Comparison of ENCODE assay signal across 11 mouse cellular contexts in the genomic region with DNA sequence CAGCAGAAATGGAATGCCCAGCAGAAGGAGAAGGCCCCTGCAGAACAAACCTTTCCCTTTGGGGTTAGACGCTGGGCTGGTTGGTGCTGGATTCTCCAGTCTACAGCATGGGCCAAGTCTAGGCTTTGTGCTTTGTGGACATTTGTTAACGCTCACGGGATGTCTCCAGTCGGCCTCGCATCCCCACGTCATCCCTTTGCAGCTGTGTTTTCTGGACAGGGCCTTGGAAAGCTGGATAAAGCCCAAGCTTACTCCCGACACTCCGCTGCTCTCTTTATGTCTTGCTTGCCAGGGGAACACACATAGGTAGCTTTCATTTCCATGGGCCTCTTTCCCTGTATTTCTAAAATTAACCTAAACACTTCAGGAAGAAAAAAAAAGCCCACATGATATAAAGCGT. TPM values are rescaled to one million over a fixed set of nuclear protein-coding genes. Genes with fewer than 3 reads are reported as not detected.
DNase-seq lines count a peak whose midpoint lies in the region; ATAC-seq and TF ChIP-seq lines count a peak whose summit lies in the region.
"Had no signal": no experiment of that assay in that cellular context is flagged by ENCODE, and none has a peak within 500 bp of the region (broad histone marks: within the 10 kb centered on the region; RNA-seq: fewer than 3 reads in every experiment).

No protein-coding gene starts in this region.

- H3K9ac ChIP-seq in heart, embryonic 16.5 days (ENCODE audit: low read length) = no peak overlapping the region
- H3K9ac ChIP-seq: heart, embryonic 13.5 days had no signal

- no peak overlapping the region for H3K4me2 ChIP-seq in heart, embryonic 16.5 days (ENCODE audit: low read depth, low read length)
- H3K4me2 ChIP-seq: heart, embryonic 13.5 days had no signal

- DNase-seq in layer of hippocampus, adult 2 months (ENCODE audit: low spot score in 2 of 2) = peak in 1 of 2 experiments; percentile 7
- DNase-seq in layer of hippocampus, postnatal 14 days (ENCODE audit: low spot score in 2 of 2) = no peak
- peak; percentile 42 for DNase-seq in gastrocnemius, postnatal 10 days
- DNase-seq in lung, postnatal 14 days = peak; percentile 47
- no peak for DNase-seq in cerebellum, postnatal 4 days (ENCODE audit: low spot score in 2 of 2)
- no peak for DNase-seq in thymus, postnatal 36 days
- DNase-seq: kidney, adult 11 months; right cerebral cortex, adult 18-20 months had no signal

- H3K36me3 ChIP-seq in heart, embryonic 16.5 days (ENCODE audit: control insufficient read depth, insufficient read depth) = no peaks in the 10 kb centered on the region
- H3K36me3 ChIP-seq: heart, embryonic 13.5 days had no signal

- H3K9me3 ChIP-seq in heart, embryonic 16.5 days (replicated peaks; ENCODE audit: control insufficient read depth, low read length) = no peaks in the 10 kb centered on the region
- H3K9me3 ChIP-seq: heart, embryonic 13.5 days had no signal

- 59% methylated on average over 9 of the region's 9 CpGs for WGBS in heart, embryonic 16.5 days

- H3K27me3 ChIP-seq in heart, embryonic 16.5 days (ENCODE audit: control insufficient read depth, insufficient read depth, low read length) = no peaks in the 10 kb centered on the region
- H3K27me3 ChIP-seq: heart, embryonic 13.5 days had no signal

- no peak overlapping the region for H3K4me3 ChIP-seq in layer of hippocampus, adult 2 months
- no peak overlapping the region for H3K4me3 ChIP-seq in heart, embryonic 16.5 days (ENCODE audit: low read length)
- H3K4me3 ChIP-seq: heart, embryonic 13.5 days had no signal

- H3K27ac ChIP-seq in layer of hippocampus, adult 2 months = peak overlapping the region; percentile 36; the same call in 1 of the 2 replicates
- H3K27ac ChIP-seq in heart, embryonic 16.5 days (ENCODE audit: low read length) = 0 out of 2 replicates have a peak overlapping the region, but pooled peaks have one; percentile 29
- H3K27ac ChIP-seq: heart, embryonic 13.5 days had no signal

- peaks cover 8% of the 10 kb centered on the region for H3K4me1 ChIP-seq in heart, embryonic 16.5 days (ENCODE audit: control insufficient read depth, insufficient read depth, low read length)

- ATAC-seq in heart, embryonic 16.5 days (replicated peaks; ENCODE audit: extremely low read depth, insufficient read depth, low FRiP score) = no peak
- no peak for ATAC-seq in activated CD4-positive, CD25-positive, alpha-beta regulatory T cell, adult 4 months

- no peak for TF ChIP-seq CTCF in layer of hippocampus, adult 2 months (conservative IDR thresholded peaks at IDR 0.05)

RNA-seq across cellular contexts. Expression of gene Snrnp48, which starts 49.0 kb away (rescaled TPM):
- 10 to 100 TPM; 23.1 to 26.9 TPM for total RNA-seq in layer of hippocampus, adult 2 months (2021)
- total RNA-seq in layer of hippocampus, postnatal 14 days (2021) = 10 to 100 TPM; 25.2 to 26.2 TPM
- total RNA-seq in gastrocnemius, postnatal 10 days (2021) = 10 to 100 TPM in 1 of 2 experiments, 1 to 10 TPM in 1; 8.1 to 11.7 TPM
- polyA plus RNA-seq in heart, embryonic 16.5 days (2015; fragmentation: Nextera tagmentation; extraction: Ambion mirVana) = 23.4 and 25.2 TPM in 2 replicates
- 10 to 100 TPM; 45.9 to 58.9 TPM for polyA plus RNA-seq in activated CD4-positive, CD25-positive, alpha-beta regulatory T cell, adult 4 months (2017; shearing (Covaris generic))

Comparison
In these comparisons a context has a peak if more than half of its experiments do, and no peak if none do; other contexts are left out.
1. DNase-seq: peak in gastrocnemius, postnatal 10 days (single experiment) and lung, postnatal 14 days (single experiment); none in layer of hippocampus, postnatal 14 days (0 of 2), cerebellum, postnatal 4 days (0 of 2) and thymus, postnatal 36 days (0 of 2).